Mouse (Mus musculus): ENCODE results near the gene Tbc1d23.

DNA sequence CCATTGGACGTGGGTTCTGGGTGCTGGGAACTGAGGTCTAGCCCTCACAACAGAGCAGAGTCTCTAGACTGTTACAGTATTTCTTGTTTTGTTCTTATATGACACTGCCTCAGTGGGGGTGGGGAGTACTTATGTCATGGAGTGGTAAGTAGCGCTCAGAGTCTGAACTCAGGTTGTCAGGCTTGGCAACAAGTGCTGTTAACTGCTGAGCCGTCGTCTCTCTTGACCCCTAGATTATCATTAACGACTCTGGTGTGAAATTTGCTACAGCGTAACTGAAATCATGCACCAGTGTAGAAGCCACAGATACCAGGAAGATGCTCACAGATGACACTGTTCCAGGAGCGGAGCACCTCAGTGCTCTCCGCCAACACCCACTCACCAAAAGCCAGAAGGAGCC, 60.1 kb downstream of the Tbc1d23 start:
- no peak for TF ChIP-seq CTCF (conservative IDR thresholded peaks at IDR 0.05; ENCODE audit: low read length)
- TF ChIP-seq POU5F1 (IDR thresholded peaks at IDR 0.05; ENCODE audit: borderline replicate concordance, low read length) = no peak

Data from E14TG2a.4 (cell line).